Mouse (Mus musculus) forebrain, embryonic 16.5 days (tissue): ENCODE data around the gene Igf2bp3. TPM values are rescaled to one million over a fixed set of nuclear protein-coding genes. Genes with fewer than 3 reads are reported as not detected.
A peak's percentile ranks its signal among the peaks of the same experiment; 100 is the strongest.

Experiments used
- ATAC-seq: fragments of 200-750 bp; cut with Nextera tagmentation; 2 replicates; pipeline ENCODE4 v1.8.0; 2017; ENCODE audit warnings: mild to moderate bottlenecking, moderate library complexity
- H3K27ac ChIP-seq: fragments of 300-500 bp; sonication (generic); 2 replicates; pipeline ENCODE4 v1.5.1; 2014; ENCODE audit warnings: low read length, control low read depth
- H3K27me3 ChIP-seq: fragments of 300-500 bp; sonication (generic); replicated peaks from 2 replicates; pipeline ENCODE4 v1.6.1; 2014; ENCODE audit warnings: low read length; ENCODE audit not compliant: control insufficient read depth, insufficient read depth
- H3K36me3 ChIP-seq: fragments of 300-500 bp; sonication (generic); 2 replicates; pipeline ENCODE4 v1.6.1; 2014; ENCODE audit not compliant: control insufficient read depth, insufficient read depth
- H3K4me1 ChIP-seq: fragments of 300-500 bp; sonication (generic); replicated peaks from 2 replicates; pipeline ENCODE4 v1.6.1; 2014; ENCODE audit warnings: low read length; ENCODE audit not compliant: control insufficient read depth, insufficient read depth
- H3K4me2 ChIP-seq: fragments of 300-500 bp; sonication (generic); 2 replicates; pipeline ENCODE4 v1.6.1; 2014; ENCODE audit warnings: mild to moderate bottlenecking, low read length, control low read depth
- H3K4me3 ChIP-seq: fragments of 300-500 bp; sonication (generic); replicated peaks from 2 replicates; pipeline ENCODE4 v1.5.1; 2014; ENCODE audit warnings: mild to moderate bottlenecking, low read length, control low read depth
- H3K9ac ChIP-seq: fragments of 300-500 bp; sonication (generic); replicated peaks from 2 replicates; pipeline ENCODE4 v1.6.1; 2014; ENCODE audit warnings: low read depth, low read length, control low read depth
- H3K9me3 ChIP-seq: fragments of 300-500 bp; sonication (generic); 2 replicates; pipeline ENCODE4 v1.6.1; 2016; ENCODE audit warnings: low read length; ENCODE audit not compliant: control insufficient read depth
- WGBS: fragments of 180-500 bp; shearing (Covaris S2); extraction: QIAGEN DNeasy Blood & Tissue Kit; methylation state at CpG from one replicate; pipeline ENCODE4 v1.1.7; 2014; 5-methylcytosine and 5-hydroxymethylcytosine counted together
- polyA plus RNA-seq: library from polyadenylated mRNA; unstranded; fragments of >200 nt; fragmentation: Nextera tagmentation; extraction: Ambion mirVana; gene quantifications from 2 replicates; pipeline ENCODE4 v1.2.1, GENCODE M21; 2015

Gene Igf2bp3
- polyA plus RNA-seq, 1 experiment from 2014 or later, result 34.1 TPM

- Histone ChIP-seq H3K4me1 (no peaks in the 10 kb centered on the region; the same call in none of the 2 replicates), H3K27ac (no peak overlapping the region), H3K27me3 (no peaks in the 10 kb centered on the region), H3K4me2 (no peak overlapping the region), H3K4me3 (no peak overlapping the region), H3K9ac (no peak overlapping the region), H3K9me3 (no peaks in the 10 kb centered on the region), H3K36me3 (no peaks in the 10 kb centered on the region)
- 52% methylated on average over 11 of the region's 11 CpGs for WGBS
- no peak for ATAC-seq
Measured at GRCm38 (mm10) chr6:49050677-49051410, 163.9 kb downstream of the Igf2bp3 start.

- Histone ChIP-seq H3K9ac (no peak overlapping the region), H3K27me3 (no peaks in the 10 kb centered on the region), H3K27ac (no peak overlapping the region), H3K36me3 (no peaks in the 10 kb centered on the region), H3K4me1 (no peaks in the 10 kb centered on the region), H3K4me2 (no peak overlapping the region), H3K9me3 (no peaks in the 10 kb centered on the region), H3K4me3 (no peak overlapping the region)
- ATAC-seq, result no peak
- WGBS, result 90% methylated on average over 10 of the region's 10 CpGs
Measured at GRCm38 (mm10) chr6:49048395-49048794, 166.4 kb downstream of the Igf2bp3 start.

- no peaks in the 10 kb centered on the region for H3K36me3 ChIP-seq
- H3K4me3 ChIP-seq, result no peak overlapping the region
- H3K9me3 ChIP-seq, result no peaks in the 10 kb centered on the region
- no peak overlapping the region for H3K4me2 ChIP-seq
- no peaks in the 10 kb centered on the region for H3K4me1 ChIP-seq
- 81% methylated on average over 10 of the region's 10 CpGs for WGBS
- H3K27ac ChIP-seq, result no peak overlapping the region
- ATAC-seq, result no peak
- no peaks in the 10 kb centered on the region for H3K27me3 ChIP-seq
- no peak overlapping the region for H3K9ac ChIP-seq
Measured at GRCm38 (mm10) chr6:49047848-49048247, 166.9 kb downstream of the Igf2bp3 start.

GRCm38 (mm10) chr6:49046976-49047375, 167.8 kb downstream of the Igf2bp3 start:
- no peak for ATAC-seq
- Histone ChIP-seq H3K4me3 (no peak overlapping the region), H3K4me1 (no peaks in the 10 kb centered on the region), H3K27me3 (no peaks in the 10 kb centered on the region), H3K9me3 (no peaks in the 10 kb centered on the region), H3K9ac (no peak overlapping the region), H3K4me2 (no peak overlapping the region), H3K27ac (no peak overlapping the region), H3K36me3 (no peaks in the 10 kb centered on the region)
- WGBS, result 82% methylated on average over 8 of the region's 8 CpGs

- H3K9ac ChIP-seq, result no peak overlapping the region
- H3K36me3 ChIP-seq, result no peaks in the 10 kb centered on the region
- H3K9me3 ChIP-seq, result no peaks in the 10 kb centered on the region
- 72% methylated on average over 6 of the region's 6 CpGs for WGBS
- no peak for ATAC-seq
- H3K4me2 ChIP-seq, result no peak overlapping the region
- H3K4me1 ChIP-seq, result no peaks in the 10 kb centered on the region
- no peak overlapping the region for H3K27ac ChIP-seq
- no peak overlapping the region for H3K4me3 ChIP-seq
- no peaks in the 10 kb centered on the region for H3K27me3 ChIP-seq
Measured at GRCm38 (mm10) chr6:49046502-49046901, 168.3 kb downstream of the Igf2bp3 start.

- 16% methylated on average over 18 of the region's 18 CpGs for WGBS
- Histone ChIP-seq H3K27me3 (no peaks in the 10 kb centered on the region), H3K4me3 (peak overlapping the region; percentile 26), H3K36me3 (no peaks in the 10 kb centered on the region), H3K27ac (no peak overlapping the region), H3K9ac (no peak overlapping the region), H3K4me1 (no peaks in the 10 kb centered on the region), H3K4me2 (peak overlapping the region; percentile 42), H3K9me3 (no peaks in the 10 kb centered on the region)
- 0 out of 2 replicates have a peak, but pooled peaks have one; percentile 54 for ATAC-seq
Measured at GRCm38 (mm10) chr6:49039470-49040180, 175.1 kb downstream of the Igf2bp3 start.

GRCm38 (mm10) chr6:49037268-49037662, 177.5 kb downstream of the Igf2bp3 start:
- WGBS, result 67% methylated on average over 12 of the region's 12 CpGs
- Histone ChIP-seq H3K9me3 (no peaks in the 10 kb centered on the region), H3K9ac (no peak overlapping the region), H3K4me1 (no peaks in the 10 kb centered on the region), H3K27me3 (no peaks in the 10 kb centered on the region), H3K36me3 (no peaks in the 10 kb centered on the region), H3K27ac (no peak overlapping the region), H3K4me2 (no peak overlapping the region), H3K4me3 (no peak overlapping the region)
- no peak for ATAC-seq

GRCm38 (mm10) chr6:49036275-49037267, 178.2 kb downstream of the Igf2bp3 start, which contains the start of gene Gpnmb:
Gene Gpnmb, plus strand, starts transcription at chr6:49036546.
- no peak for ATAC-seq
- no peaks in the 10 kb centered on the region for H3K9me3 ChIP-seq
- H3K4me2 ChIP-seq, result no peak within 1 kb of the TSS; the same call in 1 of the 2 replicates
- H3K27ac ChIP-seq, result no peak within 1 kb of the TSS
- no peak within 1 kb of the TSS for H3K9ac ChIP-seq
- WGBS, result 50% methylated on average over 28 of the region's 28 CpGs
- no peaks in the 10 kb centered on the region for H3K27me3 ChIP-seq
- H3K4me1 ChIP-seq, result no peaks in the 10 kb centered on the region
- no peak within 1 kb of the TSS for H3K4me3 ChIP-seq
- H3K36me3 ChIP-seq, result no peaks in the 10 kb centered on the region
